Mouse (Mus musculus): ENCODE measurements around the gene Agtr1b. TPM values are rescaled to one million over a fixed set of nuclear protein-coding genes. Genes with fewer than 3 reads are reported as not detected.

Gene Agtr1b
- polyA plus RNA-seq, 1 experiment, result not detected

GRCm38 (mm10) chr3:20304758-20305352, 62.1 kb downstream of the Agtr1b start:
- Histone ChIP-seq H3K4me3 (replicated peaks; ENCODE audit: control insufficient read depth, low read depth, low read length) (no peak overlapping the region), H3K27ac (ENCODE audit: control insufficient read depth, insufficient read depth, low read depth, low read length, poor library complexity) (no peak overlapping the region), H3K4me1 (ENCODE audit: control insufficient read depth, insufficient read depth, low read length) (no peaks in the 10 kb centered on the region)
- TF ChIP-seq POLR2A (IDR thresholded peaks at IDR 0.05; ENCODE audit: borderline replicate concordance, control insufficient read depth, low read depth, low read length), result no peak
- no peak for TF ChIP-seq CTCF (IDR thresholded peaks at IDR 0.05; ENCODE audit: control insufficient read depth, insufficient read depth, low read length)
- 5% methylated on average over 2 of the region's 2 CpGs for WGBS

- no peaks in the 10 kb centered on the region for H3K4me1 ChIP-seq (ENCODE audit: control insufficient read depth, insufficient read depth, low read length)
- no peak overlapping the region for H3K27ac ChIP-seq (ENCODE audit: control insufficient read depth, insufficient read depth, low read depth, low read length, poor library complexity)
- TF ChIP-seq POLR2A (IDR thresholded peaks at IDR 0.05; ENCODE audit: borderline replicate concordance, control insufficient read depth, low read depth, low read length) (no peak), CTCF (IDR thresholded peaks at IDR 0.05; ENCODE audit: control insufficient read depth, insufficient read depth, low read length) (no peak)
- H3K4me3 ChIP-seq (replicated peaks; ENCODE audit: control insufficient read depth, low read depth, low read length), result no peak overlapping the region
- 62% methylated on average over 3 of the region's 3 CpGs for WGBS
Observed at GRCm38 (mm10) chr3:20295546-20295945, 71.4 kb downstream of the Agtr1b start.

DNA sequence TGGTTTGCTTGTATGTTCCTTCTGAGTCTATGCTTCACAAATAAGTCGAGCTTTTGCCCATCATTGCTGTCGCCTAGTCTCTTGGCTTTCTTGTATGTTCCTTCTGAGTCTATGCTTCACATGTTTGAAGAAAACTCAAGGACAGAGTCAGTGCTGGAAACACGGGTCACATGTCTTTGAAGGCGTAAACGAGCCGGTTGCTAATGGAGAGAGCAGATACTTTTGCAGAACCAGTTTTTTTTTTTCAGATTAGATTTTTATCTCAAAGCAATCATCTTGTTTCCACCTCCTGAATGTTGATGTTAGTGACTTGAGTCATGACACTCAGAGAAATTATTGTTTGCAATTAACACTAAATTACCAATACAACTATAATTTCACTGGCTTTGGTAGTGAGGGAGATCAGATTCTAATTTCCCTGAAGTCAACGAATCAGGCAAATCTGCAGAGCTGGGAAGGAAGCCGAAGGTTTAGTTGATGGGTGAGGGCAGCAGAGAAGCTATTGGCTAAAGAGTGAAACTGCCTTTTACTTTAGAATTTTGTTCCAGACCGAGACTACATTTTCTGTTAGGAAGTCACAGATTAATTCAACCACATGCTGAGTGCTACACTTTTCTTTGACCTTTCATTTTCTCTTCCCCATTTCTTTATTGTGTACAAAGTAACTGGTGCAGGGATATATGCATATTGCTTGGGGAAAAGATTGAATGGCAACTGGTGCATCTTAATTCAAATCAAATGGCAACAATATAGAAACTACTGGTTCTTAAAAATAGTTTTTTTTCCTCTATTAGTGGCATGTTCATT, 72.2 kb downstream of the Agtr1b start:
- TF ChIP-seq CTCF (IDR thresholded peaks at IDR 0.05; ENCODE audit: control insufficient read depth, insufficient read depth, low read length) (no peak), POLR2A (IDR thresholded peaks at IDR 0.05; ENCODE audit: borderline replicate concordance, control insufficient read depth, low read depth, low read length) (no peak)
- Histone ChIP-seq H3K27ac (ENCODE audit: control insufficient read depth, insufficient read depth, low read depth, low read length, poor library complexity) (no peak overlapping the region), H3K4me1 (ENCODE audit: control insufficient read depth, insufficient read depth, low read length) (no peaks in the 10 kb centered on the region), H3K4me3 (replicated peaks; ENCODE audit: control insufficient read depth, low read depth, low read length) (no peak overlapping the region)
- 64% methylated on average over 9 of the region's 9 CpGs for WGBS

- TF ChIP-seq POLR2A (IDR thresholded peaks at IDR 0.05; ENCODE audit: borderline replicate concordance, control insufficient read depth, low read depth, low read length), result no peak
- H3K27ac ChIP-seq (ENCODE audit: control insufficient read depth, insufficient read depth, low read depth, low read length, poor library complexity), result no peak overlapping the region
- no peaks in the 10 kb centered on the region for H3K4me1 ChIP-seq (ENCODE audit: control insufficient read depth, insufficient read depth, low read length)
- no peak overlapping the region for H3K4me3 ChIP-seq (replicated peaks; ENCODE audit: control insufficient read depth, low read depth, low read length)
Observed at GRCm38 (mm10) chr3:20291370-20291769, 75.6 kb downstream of the Agtr1b start.

- H3K4me3 ChIP-seq (replicated peaks; ENCODE audit: control insufficient read depth, low read depth, low read length), result no peak overlapping the region
- no peak overlapping the region for H3K27ac ChIP-seq (ENCODE audit: control insufficient read depth, insufficient read depth, low read depth, low read length, poor library complexity)
- 85% methylated on average over 2 of the region's 2 CpGs for WGBS
- no peaks in the 10 kb centered on the region for H3K4me1 ChIP-seq (ENCODE audit: control insufficient read depth, insufficient read depth, low read length)
- TF ChIP-seq CTCF (IDR thresholded peaks at IDR 0.05; ENCODE audit: control insufficient read depth, insufficient read depth, low read length), result no peak
- no peak for TF ChIP-seq POLR2A (IDR thresholded peaks at IDR 0.05; ENCODE audit: borderline replicate concordance, control insufficient read depth, low read depth, low read length)
Observed at GRCm38 (mm10) chr3:20288761-20289160, 78.2 kb downstream of the Agtr1b start.

DNA sequence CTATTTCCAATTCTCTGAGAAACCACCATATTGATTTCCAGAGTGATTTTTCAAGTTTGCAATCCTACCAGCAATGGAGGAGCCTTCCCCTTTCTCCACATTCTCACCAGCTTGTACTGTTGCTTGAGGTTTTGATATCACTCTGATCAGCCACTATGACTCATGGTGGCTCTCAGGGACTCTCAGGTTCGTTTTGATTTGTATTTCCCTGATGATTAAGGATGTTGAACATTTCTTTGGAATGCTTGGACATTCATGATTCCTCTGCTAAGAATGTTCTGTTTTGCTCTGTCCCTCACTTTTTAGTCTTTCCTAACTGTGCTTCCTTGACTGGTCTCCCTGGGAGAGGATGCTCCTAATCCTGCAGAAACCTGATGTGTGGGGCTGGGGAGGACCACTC, 85.2 kb downstream of the Agtr1b start:
- WGBS, result 39% methylated on average over 1 of the region's 1 CpGs
- TF ChIP-seq POLR2A (IDR thresholded peaks at IDR 0.05; ENCODE audit: borderline replicate concordance, control insufficient read depth, low read depth, low read length) (no peak), CTCF (IDR thresholded peaks at IDR 0.05; ENCODE audit: control insufficient read depth, insufficient read depth, low read length) (no peak)
- Histone ChIP-seq H3K4me1 (ENCODE audit: control insufficient read depth, insufficient read depth, low read length) (no peaks in the 10 kb centered on the region), H3K4me3 (replicated peaks; ENCODE audit: control insufficient read depth, low read depth, low read length) (no peak overlapping the region), H3K27ac (ENCODE audit: control insufficient read depth, insufficient read depth, low read depth, low read length, poor library complexity) (no peak overlapping the region)

DNA sequence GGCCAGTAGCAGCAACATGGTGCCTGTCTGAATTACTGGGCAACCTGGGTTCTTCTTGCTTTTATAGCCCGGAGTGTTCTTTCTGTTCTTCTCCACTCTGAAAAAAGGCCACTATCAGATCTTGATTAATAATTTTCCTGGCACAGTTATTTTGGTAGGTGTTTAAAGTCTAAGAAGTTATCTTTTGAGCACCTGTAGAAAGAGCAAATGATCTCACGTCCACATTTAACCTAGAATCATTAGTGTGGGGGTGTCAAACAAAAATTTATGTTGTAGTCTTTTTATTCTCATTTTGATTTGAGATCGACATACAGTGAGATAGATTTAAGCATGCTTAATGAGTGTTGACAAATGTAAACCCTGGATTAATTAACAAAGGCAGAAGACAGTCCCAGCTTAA, 91.3 kb downstream of the Agtr1b start, which contains the start of gene Cpb1:
Gene Cpb1 (minus strand): TSS at position 101 of the 400 bp plus-strand sequence.
- Histone ChIP-seq H3K4me1 (ENCODE audit: control insufficient read depth, insufficient read depth, low read length) (no peaks in the 10 kb centered on the region), H3K4me3 (replicated peaks; ENCODE audit: control insufficient read depth, low read depth, low read length) (no peak within 1 kb of the TSS), H3K27ac (ENCODE audit: control insufficient read depth, insufficient read depth, low read depth, low read length, poor library complexity) (no peak within 1 kb of the TSS)
- TF ChIP-seq POLR2A (IDR thresholded peaks at IDR 0.05; ENCODE audit: borderline replicate concordance, control insufficient read depth, low read depth, low read length), result no peak
- TF ChIP-seq CTCF (IDR thresholded peaks at IDR 0.05; ENCODE audit: control insufficient read depth, insufficient read depth, low read length), result no peak
- WGBS, result 82% methylated on average over 3 of the region's 3 CpGs

Other genes with a start within 250 kb of the Agtr1b start
- gene Gyg, start 211.9 kb downstream of the Agtr1b start, polyA plus RNA-seq (2011; ENCODE audit: insufficient read depth, insufficient read length, low replicate concordance, missing spikeins), result 11.7 and 25.4 TPM in 2 replicates
- gene Cpa3, start 125.0 kb downstream of the Agtr1b start, polyA plus RNA-seq (2011; ENCODE audit: insufficient read depth, insufficient read length, low replicate concordance, missing spikeins), result 0.90 and 2.1 TPM in 2 replicates
- gene Cpb1, start 91.4 kb downstream of the Agtr1b start, polyA plus RNA-seq (2011; ENCODE audit: insufficient read depth, insufficient read length, low replicate concordance, missing spikeins), result 0.36 and 1.1 TPM in 2 replicates

Measured in bone marrow, adult 2 months (tissue).